Mouse (Mus musculus) heart, adult 2 months (tissue): ENCODE results near the gene Grwd1. TPM values are rescaled to one million over a fixed set of nuclear protein-coding genes. Genes with fewer than 3 reads are reported as not detected.

ENCODE experiments used
- DNase-seq, 2 experiments: peaks; one replicate each; pipeline ENCODE4 v3.0.0; 2021
- H3K27ac ChIP-seq: fragments of 200-600 bp; 2 replicates; pipeline ENCODE4 v1.8.1; 2022
- H3K27me3 ChIP-seq: fragments of 200-500 bp; 2 replicates; pipeline ENCODE4 v1.6.1; 2012; ENCODE audit warnings: mild to moderate bottlenecking, low read length, inconsistent platforms, mixed read lengths; ENCODE audit not compliant: control insufficient read depth, insufficient read depth
- H3K36me3 ChIP-seq: fragments of 200-500 bp; 2 replicates; pipeline ENCODE4 v1.6.1; 2012; ENCODE audit warnings: low read length, inconsistent platforms; ENCODE audit not compliant: control insufficient read depth, insufficient read depth
- H3K4me1 ChIP-seq: fragments of 200-500 bp; 2 replicates; pipeline ENCODE4 v1.6.1; 2011; ENCODE audit warnings: low read length; ENCODE audit not compliant: control insufficient read depth, insufficient read depth
- H3K4me3 ChIP-seq: fragments of 200-600 bp; 2 replicates; pipeline ENCODE4 v1.8.1; 2022
- H3K79me2 ChIP-seq: fragments of 200-500 bp; replicated peaks from 2 replicates; pipeline ENCODE4 v1.6.1; 2012; ENCODE audit warnings: mild to moderate bottlenecking, inconsistent platforms, low read length, moderate library complexity, mixed read lengths; ENCODE audit not compliant: control insufficient read depth, insufficient read depth
- H3K9ac ChIP-seq: fragments of 200-500 bp; 2 replicates; pipeline ENCODE4 v1.6.1; 2012; ENCODE audit warnings: low read depth, mild to moderate bottlenecking, control low read depth, inconsistent platforms, low read length, mixed read lengths
- CTCF ChIP-seq: fragments of 200-600 bp; IDR thresholded peaks from 2 replicates; pipeline ENCODE4 v1.8.1; 2022; ENCODE audit warnings: antibody characterized with exemption, mild to moderate bottlenecking, moderate library complexity
- EP300 ChIP-seq: fragments of 200-500 bp; IDR thresholded peaks from 2 replicates; pipeline ENCODE4 v1.6.1; 2011; ENCODE audit warnings: low read depth, low read length, control low read depth; ENCODE audit not compliant: insufficient read depth
- POLR2A ChIP-seq: fragments of 200-500 bp; IDR thresholded peaks from 2 replicates; pipeline ENCODE4 v1.6.1; 2011; ENCODE audit warnings: mild to moderate bottlenecking, low read depth, low read length, control low read depth; ENCODE audit not compliant: insufficient read depth
- WGBS: fragments of 180-500 bp; shearing (Covaris S2); methylation state at CpG from one replicate; pipeline ENCODE4 v1.1.7; 2018; 5-methylcytosine and 5-hydroxymethylcytosine counted together
- intact Hi-C: fragments of 180-260 bp; cut with DNase I; formaldehyde crosslinking; loops from one replicate; pipeline ENCODE4 v1.15.1; 2025
- polyA plus RNA-seq: library from polyadenylated mRNA; depleted of rRNA; stranded (reverse); fragments of >200 nt; gene quantifications from 2 replicates; pipeline ENCODE4 v1.2.3, GENCODE M21; 2012
- total RNA-seq, 2 experiments: library from RNA; stranded (reverse); gene quantifications; 2 replicates each; pipeline ENCODE4 v1.2.3; 2021

Gene Grwd1
- total and polyA plus RNA-seq, 3 experiments = 9.4 to 13.1 (median 11.8) TPM

DNA sequence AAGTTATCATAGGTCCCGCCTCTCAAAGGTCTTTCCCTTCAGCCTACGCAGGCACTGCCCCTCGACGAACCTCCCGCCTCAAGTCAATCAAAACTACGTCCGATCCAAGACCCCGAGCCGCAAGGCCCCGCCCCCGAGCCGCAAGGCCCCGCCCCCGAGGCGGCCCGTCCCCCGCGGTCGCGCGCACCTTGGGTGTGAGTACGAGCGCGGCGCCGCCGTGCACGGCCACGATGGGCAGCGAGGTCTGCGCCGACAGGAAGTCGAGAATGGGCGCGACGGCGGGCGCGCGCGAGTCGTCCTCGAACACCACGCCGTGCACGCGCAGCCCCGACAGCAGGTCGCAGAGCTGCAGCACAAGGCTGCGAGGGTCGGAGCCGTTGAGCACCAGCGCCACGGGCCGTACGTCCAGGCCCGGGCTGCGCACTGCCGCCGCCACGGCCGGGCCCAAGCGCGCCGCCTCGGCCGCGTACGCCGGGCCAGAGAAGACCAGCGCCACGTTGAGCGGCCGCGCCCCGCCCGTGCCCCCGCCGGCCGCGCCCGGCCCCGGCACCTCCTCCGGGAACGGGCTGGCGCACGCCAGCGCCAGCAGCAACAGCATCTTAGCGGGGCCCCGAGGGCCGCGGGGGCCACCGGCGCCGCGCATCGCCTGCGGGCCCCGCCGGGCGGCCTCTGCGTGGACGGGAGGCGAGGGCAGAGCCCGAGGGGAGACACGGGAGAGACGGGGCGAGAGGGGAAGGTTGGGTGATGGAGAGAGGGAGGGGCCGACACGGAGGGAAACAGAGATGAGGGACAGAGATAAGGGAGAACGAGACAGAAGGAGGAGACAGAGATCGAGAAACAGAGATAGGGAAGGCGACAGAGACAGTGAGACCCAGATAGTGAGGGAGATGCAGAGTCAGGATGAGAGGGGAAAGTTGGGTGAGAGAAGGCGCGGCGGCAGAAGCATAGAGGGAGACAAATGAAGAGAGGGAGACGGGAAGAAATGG, 35.5 kb upstream of the Grwd1 start:
- intact Hi-C loops = loop anchor here (2.0 kb wide), 1 partner anchor 35 kb away; the partner anchor contains the start of gene Grwd1
- Histone ChIP-seq H3K27ac (peak overlapping the region; percentile 79), H3K36me3 (no peaks in the 10 kb centered on the region), H3K4me3 (peak overlapping the region; percentile 59), H3K9ac (peak overlapping the region; percentile 95), H3K79me2 (no peaks in the 10 kb centered on the region), H3K4me1 (peaks cover 2% of the 10 kb centered on the region; the same call in 1 of the 2 replicates), H3K27me3 (peaks cover 7% of the 10 kb centered on the region)
- TF ChIP-seq EP300 = no peak
- TF ChIP-seq POLR2A = peak; percentile 68
- TF ChIP-seq CTCF = no peak
- DNase-seq = peak; percentile 95 to 96
- WGBS = 1% methylated on average over 115 of the region's 117 CpGs

- no peak for DNase-seq
- intact Hi-C loops = no loop called here
- Histone ChIP-seq H3K4me1 (peaks cover 2% of the 10 kb centered on the region; the same call in 1 of the 2 replicates), H3K9ac (no peak overlapping the region), H3K27me3 (0 out of 2 replicates have a peak, but pooled peaks cover 2% of the 10 kb centered on the region), H3K36me3 (no peaks in the 10 kb centered on the region), H3K79me2 (no peaks in the 10 kb centered on the region), H3K4me3 (no peak overlapping the region), H3K27ac (no peak overlapping the region)
- TF ChIP-seq CTCF = no peak
- no peak for TF ChIP-seq POLR2A
- no peak for TF ChIP-seq EP300
- 50% methylated on average over 3 of the region's 3 CpGs for WGBS
Observed at GRCm38 (mm10) chr7:45864435-45864834, 33.7 kb upstream of the Grwd1 start.

DNA sequence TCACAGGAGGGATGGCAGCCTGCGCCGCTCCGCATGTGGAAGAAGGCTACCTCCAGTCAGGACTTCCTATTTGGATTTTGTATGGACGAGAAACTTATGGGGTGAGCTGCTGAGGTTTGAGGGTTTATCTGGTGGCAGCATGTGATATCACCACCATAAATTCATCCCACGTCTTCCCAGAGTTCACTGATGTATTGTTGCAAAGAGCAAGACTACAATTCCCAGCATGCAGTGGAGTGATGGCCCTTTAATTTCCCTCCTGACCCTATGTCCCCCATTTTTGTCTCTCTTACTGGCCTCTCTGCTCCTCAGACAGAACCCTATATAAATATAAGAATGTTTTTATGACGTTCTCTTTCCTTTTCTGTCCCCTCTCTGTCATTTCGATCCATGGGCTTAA, 32.1 kb upstream of the Grwd1 start:
- no peak overlapping the region for H3K4me3 ChIP-seq
- H3K27me3 ChIP-seq = 0 out of 2 replicates have a peak, but pooled peaks cover 2% of the 10 kb centered on the region
- WGBS = 83% methylated on average over 7 of the region's 7 CpGs
- TF ChIP-seq EP300 (no peak), CTCF (no peak), POLR2A (no peak)
- DNase-seq = no peak
- intact Hi-C loops = no loop called here
- H3K9ac ChIP-seq = no peak overlapping the region
- H3K79me2 ChIP-seq = no peaks in the 10 kb centered on the region
- H3K27ac ChIP-seq = no peak overlapping the region
- H3K36me3 ChIP-seq = no peaks in the 10 kb centered on the region
- peaks cover 2% of the 10 kb centered on the region; the same call in 1 of the 2 replicates for H3K4me1 ChIP-seq

- 68% methylated on average over 4 of the region's 4 CpGs for WGBS
- no peaks in the 10 kb centered on the region for H3K4me1 ChIP-seq
- intact Hi-C loops = no loop called here
- H3K4me3 ChIP-seq = no peak overlapping the region
- DNase-seq = no peak
- H3K36me3 ChIP-seq = no peaks in the 10 kb centered on the region
- H3K9ac ChIP-seq = no peak overlapping the region
- no peak overlapping the region for H3K27ac ChIP-seq
- H3K27me3 ChIP-seq = 0 out of 2 replicates have a peak, but pooled peaks cover 2% of the 10 kb centered on the region
- TF ChIP-seq POLR2A (no peak), EP300 (no peak), CTCF (no peak)
- H3K79me2 ChIP-seq = no peaks in the 10 kb centered on the region
Observed at GRCm38 (mm10) chr7:45859008-45859407, 28.3 kb upstream of the Grwd1 start.

DNA sequence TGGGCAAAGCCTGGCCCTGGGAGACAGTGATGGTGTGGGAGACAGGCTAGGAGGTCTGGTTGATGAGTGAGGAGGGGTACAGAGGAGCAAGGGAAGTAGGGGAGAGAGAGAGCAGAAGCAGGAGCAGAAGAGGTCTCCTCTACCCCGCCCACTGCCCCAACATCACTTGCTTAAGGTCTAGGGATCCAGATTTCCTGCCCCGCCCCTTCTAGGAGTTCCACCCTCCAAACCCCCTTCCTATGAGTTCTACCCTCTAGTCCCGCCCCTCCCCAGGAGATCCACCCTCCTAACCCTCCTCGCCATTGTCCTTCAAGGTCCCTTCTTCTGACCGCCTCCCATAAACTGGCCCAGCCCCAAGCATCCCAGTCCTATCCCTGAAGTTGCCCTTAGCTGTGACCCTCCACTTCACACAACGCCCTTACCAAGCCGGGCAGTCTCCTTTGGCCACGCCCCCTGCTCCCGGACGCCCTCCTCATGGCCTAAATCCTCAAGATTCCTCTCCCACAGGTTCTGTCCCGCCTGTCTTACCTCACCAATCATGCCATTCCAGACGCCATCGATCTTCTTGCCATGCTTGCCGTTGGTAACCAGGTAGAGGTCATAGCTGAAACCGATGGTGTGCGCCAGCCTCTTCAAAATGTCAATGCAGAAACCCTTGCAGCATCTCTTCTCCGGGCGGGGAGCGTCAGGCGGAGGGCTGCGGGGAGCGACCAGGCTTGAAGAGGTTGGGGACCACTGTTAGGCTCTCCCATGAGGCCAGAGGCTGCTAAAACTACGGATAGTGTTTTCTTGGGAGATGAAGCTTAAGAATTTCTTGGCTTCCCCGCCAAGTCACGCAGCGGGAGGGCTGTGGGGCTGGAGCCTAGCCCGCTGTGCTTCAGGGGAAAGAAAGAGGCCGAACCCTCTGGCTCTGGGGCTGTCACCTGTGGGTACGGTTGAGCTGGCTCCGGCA, 26.5 kb upstream of the Grwd1 start:
- H3K27me3 ChIP-seq = 0 out of 2 replicates have a peak, but pooled peaks cover 2% of the 10 kb centered on the region
- 3% methylated on average over 30 of the region's 30 CpGs for WGBS
- DNase-seq = peak in 1 of 2 experiments; percentile 26

More for the DNA sequence above, 26.5 kb upstream of the Grwd1 start:
- intact Hi-C loops = no loop called here
- H3K9ac ChIP-seq = no peak overlapping the region
- H3K36me3 ChIP-seq = no peaks in the 10 kb centered on the region
- peak overlapping the region; percentile 30; the same call in 1 of the 2 replicates for H3K4me3 ChIP-seq
- TF ChIP-seq EP300 (no peak), POLR2A (no peak), CTCF (no peak)
- H3K4me1 ChIP-seq = no peaks in the 10 kb centered on the region
- H3K79me2 ChIP-seq = no peaks in the 10 kb centered on the region
- H3K27ac ChIP-seq = no peak overlapping the region
